In the genomic region with DNA sequence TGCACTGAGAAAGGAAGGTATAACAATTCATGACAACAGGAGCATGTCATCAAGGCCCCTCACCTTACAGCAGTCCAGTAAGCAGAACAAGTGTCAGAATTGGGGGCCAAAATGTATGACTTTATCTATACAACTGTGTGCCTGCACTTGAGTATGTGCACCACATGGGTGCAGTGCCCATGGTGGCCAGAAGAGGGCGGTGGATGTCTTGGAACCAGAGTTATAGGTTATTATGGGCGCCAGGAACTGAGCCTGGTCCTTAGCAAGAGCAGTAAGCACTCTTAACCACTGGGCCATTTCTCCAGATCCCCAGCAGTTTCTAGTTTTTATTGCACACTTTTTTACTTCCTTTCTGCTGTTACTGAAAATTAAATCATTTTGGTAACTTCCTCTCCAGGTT, we compare ENCODE assay signal across 24 mouse cellular contexts. TPM values are rescaled to one million over a fixed set of nuclear protein-coding genes. Genes with fewer than 3 reads are reported as not detected.
DNase-seq lines count a peak whose midpoint lies in the region; ATAC-seq and TF ChIP-seq lines count a peak whose summit lies in the region.
"Had no signal": no experiment of that assay in that cellular context is flagged by ENCODE, and none has a peak within 500 bp of the region (broad histone marks: within the 10 kb centered on the region; RNA-seq: fewer than 3 reads in every experiment).

No protein-coding gene starts in this region.

- WGBS in intestine, postnatal 0 days: 46% methylated on average over 2 of the region's 2 CpGs
- 54% methylated on average over 2 of the region's 2 CpGs for WGBS in intestine, embryonic 16.5 days
- WGBS in lung, postnatal 0 days: 30% methylated on average over 2 of the region's 2 CpGs

- no peaks in the 10 kb centered on the region for H3K27me3 ChIP-seq in intestine, postnatal 0 days (replicated peaks; ENCODE audit: control insufficient read depth, insufficient read depth, low read length)
- no peaks in the 10 kb centered on the region for H3K27me3 ChIP-seq in intestine, embryonic 16.5 days (replicated peaks; ENCODE audit: control insufficient read depth, insufficient read depth, low read length)
- H3K27me3 ChIP-seq in lung, postnatal 0 days (replicated peaks; ENCODE audit: insufficient read depth, low read length): no peaks in the 10 kb centered on the region
- H3K27me3 ChIP-seq: embryonic facial prominence, embryonic 12.5 days; forebrain, embryonic 13.5 days; hindbrain, embryonic 15.5 days; midbrain, embryonic 12.5 days; neural tube, embryonic 13.5 days had no signal

- H3K36me3 ChIP-seq in intestine, postnatal 0 days (ENCODE audit: control insufficient read depth, insufficient read depth): no peaks in the 10 kb centered on the region
- no peaks in the 10 kb centered on the region for H3K36me3 ChIP-seq in intestine, embryonic 16.5 days (ENCODE audit: control insufficient read depth, insufficient read depth, low read length)
- no peaks in the 10 kb centered on the region for H3K36me3 ChIP-seq in lung, postnatal 0 days (ENCODE audit: insufficient read depth, low read length)
- no peaks in the 10 kb centered on the region for H3K36me3 ChIP-seq in ES-E14 (ENCODE audit: control insufficient read depth, insufficient read depth, low read length, poor library complexity, severe bottlenecking)
- H3K36me3 ChIP-seq: embryonic facial prominence, embryonic 12.5 days; heart, embryonic 12.5 days; hindbrain, embryonic 15.5 days; midbrain, embryonic 12.5 days; neural tube, embryonic 13.5 days had no signal

- TF ChIP-seq CTCF in intestine, postnatal 0 days (IDR thresholded peaks at IDR 0.05; ENCODE audit: low read depth): peak; percentile 25; the same call in 1 of the 2 replicates
- peak; percentile 27 for TF ChIP-seq CTCF in lung, postnatal 0 days (IDR thresholded peaks at IDR 0.05)

- no peak for ATAC-seq in intestine, postnatal 0 days
- ATAC-seq in intestine, embryonic 16.5 days: no peak
- no peak for ATAC-seq in lung, postnatal 0 days
- ATAC-seq: forebrain, embryonic 13.5 days had no signal

- TF ChIP-seq EP300 in lung, postnatal 0 days (IDR thresholded peaks at IDR 0.05): no peak

- H3K4me2 ChIP-seq in intestine, postnatal 0 days (replicated peaks; ENCODE audit: low read depth): no peak overlapping the region
- H3K4me2 ChIP-seq in intestine, embryonic 16.5 days (ENCODE audit: low read depth, low read length): no peak overlapping the region
- no peak overlapping the region for H3K4me2 ChIP-seq in lung, postnatal 0 days (replicated peaks; ENCODE audit: low read depth, low read length)
- H3K4me2 ChIP-seq: embryonic facial prominence, embryonic 12.5 days; forebrain, embryonic 13.5 days; heart, embryonic 12.5 days; hindbrain, embryonic 15.5 days; midbrain, embryonic 12.5 days; neural tube, embryonic 13.5 days had no signal

- no peak for DNase-seq in lung, postnatal 0 days (ENCODE audit: low spot score)
- DNase-seq in lung, postnatal 36 days: no peak
- DNase-seq in ES-E14 (ENCODE audit: low read depth, low spot score): no peak
- peak; percentile 32 for DNase-seq in testis, postnatal 14 days (ENCODE audit: low spot score)
- DNase-seq in spleen, postnatal 14 days (ENCODE audit: low spot score in 2 of 2): no peak
- DNase-seq: cerebellum, adult 8-10 months; kidney, adult 11 months; kidney, postnatal 10 days; left cerebral cortex, postnatal 4 days; liver; thymus, postnatal 14 days had no signal

- no peak overlapping the region for H3K9ac ChIP-seq in intestine, postnatal 0 days (ENCODE audit: low read depth, low read length)
- H3K9ac ChIP-seq in intestine, embryonic 16.5 days (ENCODE audit: low read depth, low read length): no peak overlapping the region
- H3K9ac ChIP-seq in lung, postnatal 0 days (replicated peaks; ENCODE audit: low read depth): no peak overlapping the region
- H3K9ac ChIP-seq in ES-E14 (ENCODE audit: insufficient read depth, low read depth, low read length, poor library complexity, severe bottlenecking): no peak overlapping the region
- H3K9ac ChIP-seq: embryonic facial prominence, embryonic 12.5 days; forebrain, embryonic 13.5 days; heart, embryonic 12.5 days; hindbrain, embryonic 15.5 days; midbrain, embryonic 12.5 days; neural tube, embryonic 13.5 days had no signal

- H3K4me1 ChIP-seq in intestine, postnatal 0 days (replicated peaks; ENCODE audit: control insufficient read depth, insufficient read depth, low read length): no peaks in the 10 kb centered on the region
- H3K4me1 ChIP-seq in intestine, embryonic 16.5 days (ENCODE audit: control insufficient read depth, insufficient read depth, low read length): no peaks in the 10 kb centered on the region
- H3K4me1 ChIP-seq in lung, postnatal 0 days (ENCODE audit: insufficient read depth, low read depth, low read length): no peaks in the 10 kb centered on the region
- 0 out of 4 replicates have a peak, but pooled peaks cover 0 to 1% of the 10 kb centered on the region in 2 experiments for H3K4me1 ChIP-seq in ES-E14 (ENCODE audit: control insufficient read depth in 2 of 2, insufficient read depth in 2 of 2, low read length in 2 of 2, poor library complexity in 1 of 2)
- H3K4me1 ChIP-seq: heart, embryonic 12.5 days; midbrain, embryonic 12.5 days had no signal

- no peak overlapping the region for H3K27ac ChIP-seq in intestine, postnatal 0 days (ENCODE audit: low read depth, low read length)
- no peak overlapping the region for H3K27ac ChIP-seq in intestine, embryonic 16.5 days (ENCODE audit: low read length)
- H3K27ac ChIP-seq in lung, postnatal 0 days (ENCODE audit: low read length): no peak overlapping the region
- H3K27ac ChIP-seq in ES-E14 (ENCODE audit: insufficient read depth, low read depth, low read length, poor library complexity, severe bottlenecking): no peak overlapping the region
- H3K27ac ChIP-seq: embryonic facial prominence, embryonic 12.5 days; forebrain, embryonic 13.5 days; hindbrain, embryonic 15.5 days; midbrain, embryonic 12.5 days; neural tube, embryonic 13.5 days had no signal

- in situ Hi-C loops in ES-E14 (cut with MboI; ENCODE audit: low sequenced_read_pairs in 2 of 2, unreplicated experiment in 2 of 2): no loop called here

- H3K4me3 ChIP-seq in intestine, postnatal 0 days (ENCODE audit: low read depth, low read length): no peak overlapping the region
- no peak overlapping the region for H3K4me3 ChIP-seq in intestine, embryonic 16.5 days (ENCODE audit: low read length)
- no peak overlapping the region for H3K4me3 ChIP-seq in lung, postnatal 0 days (ENCODE audit: low read depth, low read length)
- H3K4me3 ChIP-seq in ES-E14 (ENCODE audit: insufficient read depth in 1 of 2, low read depth in 1 of 2, low read length in 2 of 2, poor library complexity in 1 of 2, severe bottlenecking in 1 of 2): no peak overlapping the region
- H3K4me3 ChIP-seq: embryonic facial prominence, embryonic 12.5 days; erythroblast, embryonic 14.5 days; forebrain, embryonic 13.5 days; heart, embryonic 12.5 days; hindbrain, embryonic 15.5 days; midbrain, embryonic 12.5 days; neural tube, embryonic 13.5 days had no signal

- H3K9me3 ChIP-seq in intestine, postnatal 0 days (ENCODE audit: control insufficient read depth): no peaks in the 10 kb centered on the region
- H3K9me3 ChIP-seq in intestine, embryonic 16.5 days (ENCODE audit: control insufficient read depth, low read length): 0 out of 2 replicates have a peak, but pooled peaks cover 4% of the 10 kb centered on the region
- no peaks in the 10 kb centered on the region for H3K9me3 ChIP-seq in lung, postnatal 0 days (ENCODE audit: low read length)
- no peaks in the 10 kb centered on the region for H3K9me3 ChIP-seq in ES-E14 (ENCODE audit: control insufficient read depth, insufficient read depth, low read depth, low read length)
- H3K9me3 ChIP-seq: hindbrain, embryonic 15.5 days; midbrain, embryonic 12.5 days had no signal

TF ChIP-seq in ES-E14, 5 proteins besides CTCF, POLR2A, EP300 and RAD21:
- TF ChIP-seq CHD2 (IDR thresholded peaks at IDR 0.05; ENCODE audit: low read depth, low read length): no peak
- TF ChIP-seq ZC3H11A (IDR thresholded peaks at IDR 0.05; ENCODE audit: borderline replicate concordance, low read depth, low read length): 0 out of 2 replicates have a peak, but pooled peaks have one; percentile 21
TF ChIP-seq in ES-E14: peak in this region for 1.

RNA-seq across cellular contexts. Expression of gene Cacna2d4, which starts 9.8 kb away (rescaled TPM):
- 0.03 TPM in 2 replicates for polyA plus RNA-seq in intestine, postnatal 0 days (2015; fragmentation: Nextera tagmentation; extraction: Ambion mirVana)
- polyA plus RNA-seq in intestine, embryonic 16.5 days (2015; fragmentation: Nextera tagmentation; extraction: Ambion mirVana): 0.11 and 0.15 TPM in 2 replicates
- 0.19 and 0.39 TPM in 2 replicates for polyA plus RNA-seq in lung, postnatal 0 days (2015; fragmentation: Nextera tagmentation; extraction: Ambion mirVana)
- total RNA-seq in ES-E14 (2012; rRNA removed): 0.04 and 0.37 TPM in 2 replicates
- total RNA-seq: adrenal gland, adult 18-20 months; heart, postnatal 25 days had no signal
- polyA plus RNA-seq: embryonic facial prominence, embryonic 12.5 days; erythroblast, embryonic 14.5 days; heart, embryonic 12.5 days; lung, embryonic 16.5 days had no signal

RNA-seq across cellular contexts. Expression of gene Cacna1c, which starts 49.9 kb away (rescaled TPM):
- 1.2 and 1.5 TPM in 2 replicates for polyA plus RNA-seq in intestine, postnatal 0 days (2015; fragmentation: Nextera tagmentation; extraction: Ambion mirVana)
- 1.8 and 2.0 TPM in 2 replicates for polyA plus RNA-seq in intestine, embryonic 16.5 days (2015; fragmentation: Nextera tagmentation; extraction: Ambion mirVana)
- 4.8 and 6.2 TPM in 2 replicates for polyA plus RNA-seq in lung, postnatal 0 days (2015; fragmentation: Nextera tagmentation; extraction: Ambion mirVana)
- 0.53 and 0.98 TPM in 2 replicates for total RNA-seq in ES-E14 (2012; rRNA removed)
- total RNA-seq: megakaryocyte progenitor cell, adult 5-6 weeks had no signal
